ENCODE assay signal across 7 mouse cellular contexts in the genomic region with DNA sequence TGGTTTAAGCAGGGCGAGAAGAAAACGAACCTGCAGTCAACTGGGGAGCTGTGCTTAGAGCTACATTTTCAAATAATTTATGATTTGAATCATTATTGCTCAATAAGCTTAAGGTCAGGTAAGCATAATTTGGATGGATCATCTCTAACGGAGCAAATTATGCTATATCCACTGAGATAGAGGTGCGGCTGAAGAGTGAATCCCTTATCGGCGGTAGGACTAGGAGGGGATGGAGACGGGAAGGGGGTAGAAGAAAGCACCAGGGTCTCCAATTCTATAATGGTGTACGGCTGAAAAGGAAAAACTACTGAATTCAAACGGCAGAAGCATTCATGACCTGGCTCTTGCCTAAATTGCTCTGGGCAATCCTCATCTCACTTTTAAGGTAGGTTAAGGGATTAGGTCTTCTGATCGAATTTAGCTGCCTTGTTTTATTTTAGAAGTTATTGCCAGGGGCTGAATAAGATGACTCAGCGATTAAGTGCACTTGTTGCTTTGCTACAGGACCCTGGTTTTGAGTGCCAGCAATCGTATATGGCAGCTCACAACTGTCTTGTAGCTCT. TPM values are rescaled to one million over a fixed set of nuclear protein-coding genes. Genes with fewer than 3 reads are reported as not detected.
DNase-seq lines count a peak whose midpoint lies in the region; ATAC-seq and TF ChIP-seq lines count a peak whose summit lies in the region.

No protein-coding gene starts in this region.

- peak overlapping the region; percentile 94 for H3K9ac ChIP-seq in lung, embryonic 16.5 days (ENCODE audit: low read length)
- H3K9ac ChIP-seq in embryonic facial prominence, embryonic 15.5 days, result peak overlapping the region; percentile 66
- peak overlapping the region; percentile 73 for H3K9ac ChIP-seq in limb, embryonic 12.5 days (replicated peaks)

- peak overlapping the region; percentile 100 for H3K27ac ChIP-seq in lung, embryonic 16.5 days (ENCODE audit: low read length)
- peak overlapping the region; percentile 100 for H3K27ac ChIP-seq in embryonic facial prominence, embryonic 15.5 days (replicated peaks)
- peak overlapping the region; percentile 100 for H3K27ac ChIP-seq in limb, embryonic 12.5 days
- peak overlapping the region; percentile 84 for H3K27ac ChIP-seq in small intestine, adult 2 months (ENCODE audit: insufficient read depth, low read depth, low read length)

- H3K4me2 ChIP-seq in lung, embryonic 16.5 days (ENCODE audit: low read depth, low read length), result peak overlapping the region; percentile 91
- peak overlapping the region; percentile 87 for H3K4me2 ChIP-seq in embryonic facial prominence, embryonic 15.5 days (replicated peaks)
- H3K4me2 ChIP-seq in limb, embryonic 12.5 days, result peak overlapping the region; percentile 88

- TF ChIP-seq CTCF in small intestine, adult 2 months (IDR thresholded peaks at IDR 0.05; ENCODE audit: extremely low read depth, insufficient read length, insufficient replicate concordance, low read depth, low read length), result no peak

- ATAC-seq in lung, embryonic 16.5 days (ENCODE audit: low read depth), result no peak
- ATAC-seq in embryonic facial prominence, embryonic 15.5 days (ENCODE audit: insufficient number of reproducible peaks, low FRiP score, low TSS enrichment, low read depth), result no peak
- ATAC-seq in limb, embryonic 12.5 days (ENCODE audit: insufficient number of reproducible peaks, insufficient read depth, low FRiP score, low TSS enrichment, low read depth), result no peak

- H3K4me1 ChIP-seq in lung, embryonic 16.5 days (replicated peaks; ENCODE audit: control insufficient read depth, insufficient read depth, low read length), result peaks cover 15% of the 10 kb centered on the region
- peaks cover 26% of the 10 kb centered on the region for H3K4me1 ChIP-seq in embryonic facial prominence, embryonic 15.5 days
- peaks cover 28% of the 10 kb centered on the region for H3K4me1 ChIP-seq in limb, embryonic 12.5 days (replicated peaks)
- peaks cover 6% of the 10 kb centered on the region; the same call in 1 of the 2 replicates for H3K4me1 ChIP-seq in small intestine, adult 2 months (ENCODE audit: control insufficient read depth, insufficient read depth, insufficient read length, low read length)

- H3K27me3 ChIP-seq in lung, embryonic 16.5 days (ENCODE audit: control insufficient read depth, insufficient read depth, low read depth, low read length), result no peaks in the 10 kb centered on the region
- no peaks in the 10 kb centered on the region for H3K27me3 ChIP-seq in embryonic facial prominence, embryonic 15.5 days
- no peaks in the 10 kb centered on the region for H3K27me3 ChIP-seq in limb, embryonic 12.5 days
- H3K27me3 ChIP-seq in small intestine, adult 2 months (ENCODE audit: control insufficient read depth, insufficient read depth, low read length), result no peaks in the 10 kb centered on the region

- peak overlapping the region; percentile 83 for H3K4me3 ChIP-seq in lung, embryonic 16.5 days (ENCODE audit: low read length)
- H3K4me3 ChIP-seq in embryonic facial prominence, embryonic 15.5 days (replicated peaks), result peak overlapping the region; percentile 82
- peak overlapping the region; percentile 78 for H3K4me3 ChIP-seq in limb, embryonic 12.5 days (replicated peaks)
- peak overlapping the region; percentile 79 for H3K4me3 ChIP-seq in small intestine, adult 2 months (ENCODE audit: low read depth, low read length)

- TF ChIP-seq POLR2A in small intestine, adult 2 months (IDR thresholded peaks at IDR 0.05; ENCODE audit: low read depth, low read length), result no peak

- WGBS in lung, embryonic 16.5 days, result 4% methylated on average over 12 of the region's 12 CpGs
- WGBS in embryonic facial prominence, embryonic 15.5 days, result 4% methylated on average over 12 of the region's 12 CpGs
- WGBS in limb, embryonic 12.5 days, result 7% methylated on average over 12 of the region's 12 CpGs
- WGBS in small intestine, adult 2 months, result 3% methylated on average over 12 of the region's 12 CpGs

- peaks cover 27% of the 10 kb centered on the region for H3K36me3 ChIP-seq in lung, embryonic 16.5 days (ENCODE audit: control insufficient read depth, insufficient read depth, low read length)
- peaks cover 35% of the 10 kb centered on the region for H3K36me3 ChIP-seq in embryonic facial prominence, embryonic 15.5 days
- H3K36me3 ChIP-seq in limb, embryonic 12.5 days, result peaks cover 44% of the 10 kb centered on the region
- peaks cover 20% of the 10 kb centered on the region for H3K36me3 ChIP-seq in small intestine, adult 2 months (ENCODE audit: control insufficient read depth, insufficient read depth, low read length)

- no peak for DNase-seq in lung, postnatal 10 days
- no peak for DNase-seq in left cerebral cortex, adult 18-20 months (ENCODE audit: low spot score in 2 of 2)
- no peak for DNase-seq in kidney, postnatal 4 days

- H3K9me3 ChIP-seq in lung, embryonic 16.5 days (ENCODE audit: control insufficient read depth, low read length), result no peaks in the 10 kb centered on the region
- no peaks in the 10 kb centered on the region for H3K9me3 ChIP-seq in embryonic facial prominence, embryonic 15.5 days (replicated peaks)
- no peaks in the 10 kb centered on the region for H3K9me3 ChIP-seq in limb, embryonic 12.5 days

RNA-seq across cellular contexts. Expression of gene Tnpo2, which starts 1.5 kb away (rescaled TPM):
- polyA plus RNA-seq in lung, embryonic 16.5 days (2015; fragmentation: Nextera tagmentation; extraction: Ambion mirVana), result 27.7 and 29.5 TPM in 2 replicates
- polyA plus RNA-seq in embryonic facial prominence, embryonic 15.5 days (2015; fragmentation: Nextera tagmentation; extraction: Ambion mirVana), result 31.4 and 32.9 TPM in 2 replicates
- polyA plus RNA-seq in limb, embryonic 12.5 days (2016; fragmentation: Nextera tagmentation; extraction: Ambion mirVana), result 30.5 and 31.7 TPM in 2 replicates
- 19.8 and 32.0 TPM in 2 replicates for polyA plus RNA-seq in small intestine, adult 2 months (2012; rRNA removed)
- total RNA-seq in left cerebral cortex, adult 18-20 months (2021), result 100 to 1,000 TPM; 171 to 176 TPM

RNA-seq across cellular contexts. Expression of gene Trir, which starts 8.6 kb away (rescaled TPM):
- polyA plus RNA-seq in lung, embryonic 16.5 days (2015; fragmentation: Nextera tagmentation; extraction: Ambion mirVana), result 92.1 and 101 TPM in 2 replicates
- polyA plus RNA-seq in embryonic facial prominence, embryonic 15.5 days (2015; fragmentation: Nextera tagmentation; extraction: Ambion mirVana), result 114 and 117 TPM in 2 replicates
- polyA plus RNA-seq in limb, embryonic 12.5 days (2016; fragmentation: Nextera tagmentation; extraction: Ambion mirVana), result 177 and 182 TPM in 2 replicates
- polyA plus RNA-seq in small intestine, adult 2 months (2012; rRNA removed), result 82.6 and 135 TPM in 2 replicates
- 100 to 1,000 TPM; 129 to 134 TPM for total RNA-seq in left cerebral cortex, adult 18-20 months (2021)

RNA-seq across cellular contexts. Expression of gene Asna1, which starts 10.2 kb away (rescaled TPM):
- polyA plus RNA-seq in lung, embryonic 16.5 days (2015; fragmentation: Nextera tagmentation; extraction: Ambion mirVana), result 121 and 122 TPM in 2 replicates
- polyA plus RNA-seq in embryonic facial prominence, embryonic 15.5 days (2015; fragmentation: Nextera tagmentation; extraction: Ambion mirVana), result 117 and 119 TPM in 2 replicates
- polyA plus RNA-seq in limb, embryonic 12.5 days (2016; fragmentation: Nextera tagmentation; extraction: Ambion mirVana), result 134 TPM in 2 replicates
- 71.8 and 128 TPM in 2 replicates for polyA plus RNA-seq in small intestine, adult 2 months (2012; rRNA removed)
- total RNA-seq in left cerebral cortex, adult 18-20 months (2021), result 100 to 1,000 TPM; 130 to 138 TPM

RNA-seq across cellular contexts. Expression of gene Best2, which starts 20.9 kb away (rescaled TPM):
- polyA plus RNA-seq in lung, embryonic 16.5 days (2015; fragmentation: Nextera tagmentation; extraction: Ambion mirVana), result not detected in 2 replicates
- 0.93 and 2.0 TPM in 2 replicates for polyA plus RNA-seq in embryonic facial prominence, embryonic 15.5 days (2015; fragmentation: Nextera tagmentation; extraction: Ambion mirVana)
- polyA plus RNA-seq in limb, embryonic 12.5 days (2016; fragmentation: Nextera tagmentation; extraction: Ambion mirVana), result not detected in 2 replicates
- 0.33 TPM in 1 of 2 replicates, not detected in the other for polyA plus RNA-seq in small intestine, adult 2 months (2012; rRNA removed)
- not detected for total RNA-seq in left cerebral cortex, adult 18-20 months (2021)

RNA-seq across cellular contexts. Expression of gene Fbxw9, which starts 24.6 kb away (rescaled TPM):
- 28.2 and 29.9 TPM in 2 replicates for polyA plus RNA-seq in lung, embryonic 16.5 days (2015; fragmentation: Nextera tagmentation; extraction: Ambion mirVana)
- polyA plus RNA-seq in embryonic facial prominence, embryonic 15.5 days (2015; fragmentation: Nextera tagmentation; extraction: Ambion mirVana), result 32.6 and 37.4 TPM in 2 replicates
- 27.4 and 29.9 TPM in 2 replicates for polyA plus RNA-seq in limb, embryonic 12.5 days (2016; fragmentation: Nextera tagmentation; extraction: Ambion mirVana)
- 36.4 and 52.5 TPM in 2 replicates for polyA plus RNA-seq in small intestine, adult 2 months (2012; rRNA removed)
- 10 to 100 TPM; 16.2 to 17.5 TPM for total RNA-seq in left cerebral cortex, adult 18-20 months (2021)
